Mouse (Mus musculus): ENCODE measurements at regions not wholly inside any gene's neighbourhood (a gene's known extent, or its start where the extent isn't known, plus 50 kb on each side); places are given as distances from the start of the nearest gene placed in this dataset.
"Not testable (repeated sequence)": the region's sequence is repeated elsewhere in the genome, so short reads cannot be mapped to it uniquely, and the experiment has no call there.

DNA sequence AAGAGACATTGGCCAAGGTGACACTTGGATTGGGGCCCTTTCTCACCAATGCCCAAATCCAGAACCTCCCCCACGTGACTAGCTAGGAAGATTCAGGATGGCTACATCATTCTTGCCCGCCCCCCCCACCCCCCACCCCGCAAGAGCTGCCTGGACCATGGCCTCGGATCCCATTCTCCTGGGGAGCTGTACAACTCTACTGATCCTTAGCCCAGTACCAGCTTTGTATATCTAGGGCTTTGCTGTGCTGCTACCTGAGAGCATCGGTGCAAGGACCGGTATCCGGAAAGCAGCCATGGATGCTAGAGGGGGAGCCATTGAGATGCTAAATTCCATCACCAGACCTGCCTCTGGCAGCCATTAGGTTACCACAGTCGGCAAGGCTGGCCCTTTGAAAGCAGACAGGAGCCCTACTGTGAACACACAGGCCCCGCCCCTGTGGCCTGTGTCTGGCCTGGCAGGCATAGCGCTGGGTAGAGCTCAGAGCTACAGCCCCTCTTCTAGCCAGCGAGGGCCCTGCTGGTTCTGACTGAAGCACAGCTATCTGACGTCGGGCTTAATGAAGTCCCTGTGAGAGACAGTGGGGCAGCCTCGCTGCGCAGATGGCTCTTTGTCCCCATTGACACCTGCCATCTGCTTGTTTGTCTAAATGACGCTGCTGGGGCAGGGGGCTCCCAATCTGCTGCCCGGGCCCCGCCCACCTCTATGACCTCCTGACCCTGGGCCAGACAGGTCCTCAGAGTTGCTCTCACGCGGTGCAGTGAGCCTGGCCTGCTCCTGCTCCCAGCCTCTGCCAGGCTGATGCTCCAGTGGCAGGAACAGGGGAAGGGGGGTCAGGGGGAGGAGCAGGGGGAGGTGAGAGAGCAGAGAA is 128.9 kb downstream of the Dll1 start:
- DNase-seq (ENCODE audit: extremely low spot score, low read depth, low spot score), result peak; percentile 22

DNA sequence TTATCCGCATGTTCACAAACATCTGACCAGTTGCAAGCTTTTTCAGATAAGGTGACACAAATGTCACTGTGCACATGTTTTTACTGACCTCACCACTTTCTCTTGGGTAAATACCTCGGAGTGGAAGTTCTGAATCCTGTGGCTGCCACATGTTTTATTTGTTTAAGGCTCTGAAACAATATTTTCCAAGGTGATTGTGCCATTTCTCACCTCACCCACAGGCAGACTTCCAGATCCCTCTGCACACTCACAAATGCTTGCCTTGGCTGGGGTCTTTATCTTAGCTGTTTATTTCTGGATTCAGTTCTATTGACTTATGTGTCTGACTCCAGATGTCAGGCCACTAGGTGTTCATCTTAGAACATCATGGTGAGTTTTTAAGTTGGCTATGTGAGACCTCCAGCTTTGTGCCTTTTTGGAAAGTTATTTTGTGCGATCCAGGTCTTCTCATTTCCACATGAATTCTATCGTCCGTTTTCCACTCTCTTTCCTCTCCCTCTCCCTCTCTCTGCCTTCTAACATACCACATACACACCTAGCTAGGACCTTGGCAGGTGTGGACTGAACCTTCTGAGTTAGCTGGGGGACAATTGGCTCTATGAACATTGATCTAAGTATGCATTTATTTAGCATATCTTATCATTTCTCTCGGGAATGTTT is 133.6 kb downstream of the Dll1 start:
- DNase-seq (ENCODE audit: extremely low spot score, low read depth, low spot score), result no peak

DNA sequence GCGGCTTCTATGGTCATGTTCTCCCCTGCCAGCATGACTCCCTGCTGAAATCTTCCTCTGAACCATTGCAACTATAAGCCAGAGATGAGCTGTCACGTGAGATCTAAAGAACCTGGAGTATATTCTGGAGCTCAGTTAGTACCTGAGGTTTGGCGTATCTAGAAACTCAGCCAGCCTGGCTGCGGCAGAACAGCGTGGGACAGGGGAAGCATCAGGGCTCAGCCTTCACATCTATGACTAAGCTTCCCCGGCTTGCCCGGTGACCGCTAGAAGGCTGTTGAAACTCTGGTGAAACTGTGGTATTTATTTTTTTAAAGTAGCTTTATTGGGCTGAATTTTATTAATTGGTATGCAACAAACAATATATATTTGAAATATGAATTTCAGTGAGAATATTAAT is 134.3 kb downstream of the Dll1 start:
- DNase-seq (ENCODE audit: extremely low spot score, low read depth, low spot score), result no peak

DNA sequence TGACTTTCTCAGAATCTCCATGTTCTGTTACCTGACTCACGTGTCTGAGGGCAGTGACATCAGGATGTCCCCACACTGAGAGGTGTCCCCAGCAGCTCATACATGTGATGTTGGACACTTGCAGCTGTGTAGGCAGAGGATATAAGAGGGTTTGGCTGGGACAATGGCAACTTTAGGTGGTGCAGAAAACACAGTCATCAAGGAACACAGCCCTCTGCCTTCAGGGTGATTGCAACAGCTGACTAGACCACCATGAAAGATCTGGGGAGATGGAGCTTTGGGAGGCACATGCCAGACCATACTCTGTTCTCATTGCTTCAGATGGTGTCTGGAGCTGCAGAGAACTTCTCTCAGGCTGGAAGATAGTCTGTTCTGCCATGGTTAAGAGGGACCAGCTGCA is 135.2 kb downstream of the Dll1 start:
- no peak for DNase-seq (ENCODE audit: extremely low spot score, low read depth, low spot score)

DNA sequence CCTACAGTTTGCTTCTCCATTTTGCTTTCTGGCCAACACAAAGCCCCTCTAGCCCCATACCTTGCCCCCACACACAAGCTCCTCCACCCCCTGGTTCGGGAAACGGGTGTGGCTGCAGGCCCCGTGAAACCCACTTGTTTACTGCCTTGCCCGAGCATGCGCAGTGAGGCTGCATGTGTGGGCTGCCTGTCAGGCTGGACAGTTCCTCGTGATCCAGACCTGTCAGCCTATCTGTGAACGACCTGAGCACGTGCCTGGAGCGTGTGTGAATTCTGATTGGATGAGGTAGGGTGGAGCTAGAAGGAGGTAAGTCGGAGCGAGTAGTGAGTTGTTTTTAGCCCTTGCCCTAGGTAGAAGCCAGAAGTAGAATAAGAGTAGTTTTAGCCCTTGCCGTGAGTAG is 136.0 kb downstream of the Dll1 start:
- not testable (repeated sequence) for DNase-seq (ENCODE audit: extremely low spot score, low read depth, low spot score)

DNA sequence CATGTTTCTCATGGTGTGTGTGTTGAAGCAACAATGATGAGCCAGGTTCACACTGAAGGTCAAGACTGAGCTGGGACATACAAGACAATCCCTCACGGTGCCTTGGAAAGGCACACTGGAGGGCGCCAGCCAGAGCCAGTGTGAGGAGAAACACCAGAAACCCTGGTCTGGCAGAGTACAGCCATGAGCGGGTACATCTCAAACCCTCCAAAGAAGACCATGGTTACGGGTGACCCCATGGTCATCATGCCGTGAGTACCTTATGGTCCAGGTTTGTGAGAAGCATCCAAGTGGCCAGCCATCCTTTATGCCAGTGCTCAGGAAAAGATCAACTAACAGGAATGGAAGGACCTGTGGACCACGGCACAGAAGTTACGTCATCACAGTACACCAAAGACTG is 136.7 kb downstream of the Dll1 start:
- DNase-seq (ENCODE audit: extremely low spot score, low read depth, low spot score), result no peak

DNA sequence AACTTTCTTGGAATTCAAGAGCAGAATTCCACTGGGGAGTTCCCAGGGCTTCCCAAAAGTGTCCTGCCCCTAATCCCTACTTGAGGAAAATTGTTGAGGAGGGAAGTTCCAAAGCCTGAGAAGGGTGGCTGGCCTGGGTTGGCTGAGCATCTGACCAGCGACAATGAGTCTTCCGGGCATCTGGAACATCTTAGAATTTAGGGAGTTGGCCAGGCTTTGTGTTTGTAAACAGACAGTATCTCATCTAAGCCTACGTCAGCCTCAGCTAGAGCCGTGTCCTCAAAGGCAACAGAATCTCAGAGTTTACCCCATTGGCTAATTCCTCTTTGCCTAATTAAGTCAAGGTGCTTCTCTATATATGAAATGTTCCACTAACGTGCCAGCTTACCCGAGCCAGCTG is 141.6 kb downstream of the Dll1 start:
- DNase-seq (ENCODE audit: extremely low spot score, low read depth, low spot score), result no peak

DNA sequence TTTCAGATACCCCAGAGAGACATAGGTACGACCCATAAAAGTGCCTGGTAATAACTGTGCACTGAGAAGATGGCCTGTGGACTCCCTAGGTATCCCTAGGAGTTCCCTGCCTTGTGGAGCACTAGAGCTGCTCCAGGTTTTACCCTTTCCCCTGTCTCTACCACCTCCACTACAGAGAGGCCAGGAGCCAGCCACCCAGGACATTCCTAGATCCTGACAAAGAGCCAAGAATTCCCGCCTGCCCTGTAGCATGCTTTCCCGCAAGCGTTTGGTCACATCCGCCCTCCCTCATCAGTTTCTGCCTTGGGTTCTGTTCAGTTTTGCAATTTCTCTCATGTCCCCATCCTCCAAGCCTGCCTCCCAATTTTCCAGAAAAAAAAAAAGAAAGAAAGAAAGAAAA is 145.5 kb downstream of the Dll1 start:
- no peak for DNase-seq (ENCODE audit: extremely low spot score, low read depth, low spot score)

DNA sequence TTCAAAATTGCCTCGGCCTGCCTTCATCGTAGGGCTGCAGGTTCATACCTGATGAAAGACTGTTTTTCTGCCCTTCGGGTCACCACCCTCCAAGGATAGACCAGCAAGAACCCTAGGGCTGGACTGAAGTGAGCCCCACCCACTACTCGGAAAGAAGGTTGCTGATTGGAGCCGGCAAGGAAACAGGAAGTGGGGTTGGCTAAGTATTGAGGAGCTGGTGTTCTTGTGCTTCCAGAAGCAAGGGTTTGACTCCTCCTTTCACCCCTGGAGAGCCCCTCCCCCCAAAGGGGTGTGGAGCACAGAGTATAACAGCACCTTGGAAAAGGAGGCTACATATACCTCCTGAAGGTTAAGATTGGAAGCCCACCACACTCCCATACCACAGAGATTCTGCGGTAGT is 147.5 kb downstream of the Dll1 start:
- no peak for DNase-seq (ENCODE audit: extremely low spot score, low read depth, low spot score)

DNA sequence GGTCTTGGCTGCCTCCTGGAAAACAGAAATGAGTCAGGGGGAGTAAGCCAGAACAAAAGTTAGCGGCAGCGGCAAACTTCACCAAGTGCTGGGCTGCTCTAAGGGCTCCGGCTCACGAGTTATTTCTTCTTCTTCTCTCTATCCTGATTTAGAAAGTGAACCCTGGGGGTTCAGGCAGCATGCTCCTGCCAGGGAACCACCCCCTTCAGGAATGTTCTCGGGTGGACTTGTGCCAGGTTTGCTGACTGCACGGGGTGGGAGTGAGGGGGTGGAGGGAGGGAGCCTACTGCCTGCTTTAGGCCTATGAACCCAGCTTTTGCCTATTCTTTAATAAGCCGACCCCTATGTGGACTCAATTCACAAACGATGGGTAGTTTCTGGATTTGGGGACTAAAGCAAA is 148.6 kb downstream of the Dll1 start:
- no peak for DNase-seq (ENCODE audit: extremely low spot score, low read depth, low spot score)

DNA sequence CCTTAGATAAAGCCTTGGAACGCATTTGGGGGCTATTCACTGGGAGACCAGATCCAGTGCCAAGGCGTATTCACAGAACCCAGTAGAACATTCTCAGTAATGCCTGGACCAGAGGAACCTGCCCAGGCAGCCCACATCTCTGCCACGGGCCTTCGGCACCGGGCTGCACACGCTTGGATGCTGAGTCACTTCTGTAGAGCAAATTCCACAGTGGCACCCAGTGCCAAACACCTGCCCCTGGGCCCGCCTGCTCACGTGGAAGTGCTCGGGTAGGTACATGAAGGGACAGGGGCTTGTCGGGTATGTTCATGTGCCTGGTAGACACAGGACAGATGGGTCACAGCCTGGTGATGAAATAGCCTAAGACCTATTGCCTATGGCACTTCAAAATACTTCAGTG is 152.8 kb downstream of the Dll1 start:
- no peak for DNase-seq (ENCODE audit: extremely low spot score, low read depth, low spot score)

DNA sequence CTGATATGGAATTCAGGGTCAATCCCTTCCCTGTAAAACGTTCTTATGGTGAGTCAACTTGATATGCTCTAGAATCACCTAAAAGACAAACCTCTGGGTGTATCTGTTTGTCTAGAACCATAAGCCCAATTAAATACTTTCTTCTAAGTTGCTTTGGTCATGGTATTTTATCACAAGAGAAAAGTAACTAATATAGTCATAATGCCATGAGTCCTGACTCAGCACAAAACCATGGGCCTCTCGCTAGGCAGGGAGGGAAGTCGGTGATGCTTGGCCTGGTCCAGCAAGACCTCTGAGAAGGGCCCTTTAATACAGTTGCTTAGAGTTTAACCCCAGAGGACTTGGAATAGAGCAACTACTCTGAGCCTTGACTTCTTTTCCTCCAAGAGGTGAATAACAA is 153.7 kb downstream of the Dll1 start:
- DNase-seq (ENCODE audit: extremely low spot score, low read depth, low spot score), result no peak

DNA sequence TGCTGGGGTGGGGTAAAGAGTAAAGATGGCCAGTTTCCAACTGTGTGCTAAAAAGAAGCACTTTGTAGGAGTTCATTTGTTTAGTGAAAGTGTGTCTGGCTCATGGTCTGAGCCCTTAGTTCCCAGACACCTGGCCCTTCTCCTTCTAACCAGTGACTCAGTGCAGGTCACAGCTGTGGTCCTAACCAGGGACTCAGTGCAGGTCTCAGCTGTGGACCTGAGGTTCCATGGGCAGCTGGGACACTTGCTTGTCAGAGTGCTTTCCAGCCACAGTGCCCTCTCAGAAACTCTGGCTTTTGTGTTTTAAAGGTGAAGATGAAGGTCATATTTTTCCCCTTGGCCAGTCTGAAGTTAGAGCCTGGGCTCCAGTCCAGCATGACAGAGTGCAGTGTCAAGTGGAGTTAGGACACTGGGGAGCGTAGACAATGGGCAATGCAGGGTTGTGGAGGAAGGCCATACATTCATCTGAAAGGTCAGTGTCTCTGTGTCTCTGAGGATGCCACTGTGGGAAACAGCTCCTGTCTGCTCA is 162.5 kb downstream of the Dll1 start:
- no peak for DNase-seq (ENCODE audit: extremely low spot score, low read depth, low spot score)

DNA sequence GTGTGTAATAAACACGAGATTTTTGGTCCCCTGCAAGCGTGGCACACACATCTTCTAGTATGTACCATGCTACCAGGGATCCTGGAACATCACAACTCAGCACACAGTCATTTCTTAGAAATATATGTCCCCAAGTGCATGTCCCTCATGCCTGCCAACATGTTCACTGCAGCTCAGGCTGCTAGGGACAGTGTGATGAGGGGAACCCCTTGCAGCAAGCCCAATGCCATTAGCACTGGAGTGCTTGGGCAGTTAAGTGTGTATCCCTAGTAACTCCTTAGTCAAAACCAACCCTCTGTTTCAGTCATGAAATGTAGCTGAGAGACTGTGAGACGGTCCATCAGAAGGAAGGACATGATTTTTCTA is 167.5 kb upstream of the Gm3448 start:
- no peak for DNase-seq (ENCODE audit: extremely low spot score, low read depth, low spot score)

DNA sequence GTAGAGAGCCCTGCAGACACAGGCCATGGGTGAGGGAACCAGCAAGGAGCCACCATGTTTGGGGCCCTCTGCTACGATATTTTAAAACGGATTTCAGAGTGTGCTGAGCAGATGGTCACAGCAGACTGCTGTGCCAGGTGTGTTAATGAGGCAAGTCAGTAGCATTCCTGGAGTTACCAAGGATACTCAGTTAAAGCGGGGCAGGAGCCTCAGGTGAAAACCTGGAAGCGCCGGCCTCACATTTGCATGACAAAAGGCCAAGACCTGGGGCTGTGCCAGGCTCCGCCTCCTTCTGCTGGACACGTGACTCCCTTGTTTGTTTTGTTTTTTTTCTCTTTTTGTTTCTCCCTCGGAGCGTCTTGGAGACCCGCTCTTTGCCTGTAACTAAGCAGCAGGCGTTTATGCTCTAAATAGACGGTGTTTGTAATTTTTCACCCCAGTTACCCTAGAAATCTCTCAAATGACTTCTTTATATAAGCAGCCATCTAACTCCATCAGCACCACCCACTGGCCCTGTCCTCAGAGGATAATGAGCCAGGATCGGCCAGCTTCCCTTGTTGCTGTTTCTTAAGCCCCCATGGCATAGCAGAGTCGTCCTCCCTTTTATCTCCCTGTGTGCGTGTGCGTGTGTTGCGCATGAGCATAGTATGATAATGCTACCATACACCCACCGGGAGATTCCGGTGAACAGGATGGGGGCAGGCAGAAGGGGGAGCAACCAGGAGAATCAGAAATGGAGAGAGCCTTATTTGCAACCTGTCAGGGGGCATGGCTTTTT is 166.9 kb upstream of the Gm3448 start:
- DNase-seq (ENCODE audit: extremely low spot score, low read depth, low spot score), result peak; percentile 28

DNA sequence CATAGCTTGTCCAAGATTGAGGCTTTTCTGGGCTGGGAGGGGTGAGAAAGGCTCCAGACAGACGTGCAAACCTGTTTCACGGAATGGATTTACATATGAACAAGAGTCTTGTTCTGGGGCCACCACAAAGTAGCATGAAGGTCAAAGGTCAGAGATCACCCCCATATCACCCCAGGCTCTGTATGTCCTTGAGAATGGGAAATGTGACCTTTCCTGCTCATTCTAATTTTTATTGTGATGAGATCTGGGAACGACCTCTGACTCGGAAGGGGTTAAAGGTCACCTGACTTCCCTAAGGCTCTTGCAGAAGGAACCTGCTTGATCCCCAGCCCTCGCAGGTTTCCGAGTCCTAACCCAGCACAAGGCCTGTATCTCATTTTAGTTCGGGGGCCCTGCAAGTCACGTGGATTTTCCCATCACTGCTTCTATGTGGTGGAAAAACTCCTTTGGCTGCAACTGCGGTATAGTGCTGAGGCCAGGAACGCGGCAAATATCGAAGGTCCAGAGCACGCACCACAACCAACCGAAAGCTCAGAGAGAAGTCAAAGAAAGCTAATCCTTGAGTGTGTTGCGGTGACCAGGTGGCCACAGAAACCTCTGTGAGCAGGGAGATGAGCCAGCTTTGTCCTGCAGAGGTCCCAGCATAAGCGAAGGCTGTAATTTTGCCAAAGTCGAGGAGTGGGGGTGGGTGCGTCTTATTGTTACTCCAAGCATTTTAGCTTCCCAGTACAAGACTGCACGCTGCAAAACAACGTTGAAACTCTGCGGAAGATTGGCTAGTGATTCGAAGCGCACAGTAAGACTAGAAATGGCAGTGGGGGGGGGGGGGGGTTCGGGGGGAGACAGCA is 166.1 kb upstream of the Gm3448 start:
- no peak for DNase-seq (ENCODE audit: extremely low spot score, low read depth, low spot score)

DNA sequence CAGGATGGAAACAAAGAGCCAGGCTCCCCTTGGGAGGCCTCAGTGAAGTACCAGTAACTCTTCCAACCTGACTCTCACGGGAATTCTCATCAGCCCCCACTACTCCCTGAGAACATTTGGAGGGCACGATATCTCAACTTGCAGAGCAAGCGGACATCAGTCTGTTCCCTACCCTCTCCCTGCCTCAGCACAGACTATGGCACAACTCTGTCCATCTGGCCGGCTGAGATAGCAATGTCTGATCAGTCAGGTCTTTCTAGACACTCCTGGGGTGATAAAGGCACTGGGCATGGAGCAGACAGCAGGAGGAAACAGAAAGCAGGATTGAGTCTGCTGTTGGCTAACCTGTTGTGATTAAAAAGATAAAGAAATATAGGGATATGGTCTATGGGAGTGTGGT is 164.5 kb upstream of the Gm3448 start:
- no peak for DNase-seq (ENCODE audit: extremely low spot score, low read depth, low spot score)

DNA sequence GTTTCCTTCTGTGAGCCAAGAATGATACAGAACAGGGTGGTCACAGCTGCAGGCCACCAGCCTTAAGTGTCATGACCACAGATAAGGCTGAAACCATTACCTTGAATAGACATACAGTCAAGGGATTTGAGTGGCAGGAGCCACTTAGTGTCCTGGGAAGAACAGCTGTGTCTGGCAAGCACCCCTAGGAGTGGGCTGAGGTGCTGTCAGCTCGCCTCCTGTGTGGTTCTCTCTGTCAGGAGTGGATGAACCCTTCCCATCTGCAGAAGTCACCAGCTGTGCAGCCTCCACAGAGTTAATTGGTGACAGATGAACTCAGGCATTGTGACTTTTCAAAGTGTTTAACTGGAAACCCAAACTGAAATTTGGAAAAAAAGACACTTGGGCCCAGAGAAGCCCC is 163.2 kb upstream of the Gm3448 start:
- no peak for DNase-seq (ENCODE audit: extremely low spot score, low read depth, low spot score)

DNA sequence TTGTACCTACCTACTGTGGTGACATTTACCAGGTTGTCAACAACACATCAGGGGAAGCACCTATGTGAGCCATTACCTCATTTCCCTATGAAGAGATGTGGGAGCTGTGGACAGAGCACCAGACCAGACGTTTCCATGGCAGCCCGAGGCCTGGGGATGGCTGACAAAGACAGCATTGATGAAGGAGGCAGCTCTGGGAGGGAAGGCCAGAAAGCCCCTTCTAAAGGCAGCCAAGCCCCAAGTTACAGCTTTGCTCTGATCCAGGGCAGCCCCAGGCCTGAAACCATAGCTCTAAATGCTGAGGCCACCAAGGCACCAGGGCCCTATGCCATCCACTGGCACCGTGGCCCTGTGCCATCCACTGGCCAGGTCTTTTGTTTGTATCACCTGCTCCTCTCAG is 157.9 kb upstream of the Gm3448 start:
- DNase-seq (ENCODE audit: extremely low spot score, low read depth, low spot score), result no peak

DNA sequence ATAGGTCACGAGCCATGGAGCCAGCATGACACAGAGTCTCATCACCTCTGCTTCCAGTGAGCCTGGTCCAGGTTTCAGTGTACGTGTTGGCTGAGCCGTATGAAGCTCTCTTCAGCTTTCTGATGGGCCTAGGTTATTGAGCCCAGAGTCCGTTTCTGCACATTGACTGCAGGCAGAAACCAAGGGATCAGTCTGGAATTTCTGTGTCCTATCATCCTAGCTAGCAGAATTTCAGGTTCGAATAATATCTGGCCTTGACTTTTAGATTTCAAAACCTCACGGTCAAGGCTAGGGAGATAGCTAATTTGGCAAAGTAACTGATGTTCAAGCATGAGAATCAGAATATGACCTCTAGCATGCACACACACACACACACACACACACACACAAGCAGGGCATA is 156.0 kb upstream of the Gm3448 start:
- no peak for DNase-seq (ENCODE audit: extremely low spot score, low read depth, low spot score)

DNA sequence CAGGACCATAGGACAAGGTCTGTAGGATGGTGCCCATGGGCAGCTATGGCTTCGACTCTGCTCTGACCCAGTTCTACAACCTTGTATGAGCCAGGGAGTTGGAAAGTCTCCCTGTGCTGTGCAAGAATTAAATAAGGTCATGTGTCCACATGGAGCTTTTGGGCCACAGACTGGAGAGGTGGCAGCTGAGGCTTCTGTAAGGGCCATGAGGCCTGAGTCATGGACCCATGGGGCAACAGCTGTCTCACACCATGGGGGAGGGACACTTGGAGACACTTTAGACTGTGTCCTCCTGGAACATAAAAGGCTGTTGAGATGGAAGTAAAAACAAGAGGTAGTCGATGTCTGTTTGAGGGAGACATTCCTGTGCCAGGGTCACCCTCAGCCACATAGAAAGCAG is 154.5 kb upstream of the Gm3448 start:
- no peak for DNase-seq (ENCODE audit: extremely low spot score, low read depth, low spot score)

All from hindlimb bud, embryonic 11.5 days (tissue).